Mouse (Mus musculus): Measurements from ENCODE around the gene Pou2f1.

Gene Pou2f1

GRCm38 (mm10) chr1:165961676-165962364 is 40.7 kb downstream of the Pou2f1 start:
- no peak for DNase-seq (ENCODE audit: low read depth)

DNA sequence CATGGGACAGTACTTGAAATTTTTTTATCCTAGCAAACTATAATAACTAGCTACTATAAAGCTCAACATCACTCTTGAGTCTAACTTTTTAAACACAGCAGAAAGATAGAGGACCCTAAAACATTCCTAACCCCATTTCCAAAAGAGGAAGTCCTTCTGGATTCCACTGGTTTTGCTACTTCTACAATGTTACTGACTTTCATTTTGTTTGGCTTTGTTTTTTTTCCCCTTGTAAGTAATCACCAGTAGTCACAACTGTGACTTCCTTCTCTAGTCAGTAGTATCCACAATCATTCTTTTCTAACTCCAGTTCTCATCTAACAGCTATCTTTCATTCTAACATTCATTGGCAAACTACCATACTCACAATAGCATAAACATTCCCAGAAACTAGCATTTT is 44.3 kb downstream of the Pou2f1 start:
- no peak for DNase-seq (ENCODE audit: low read depth)

DNA sequence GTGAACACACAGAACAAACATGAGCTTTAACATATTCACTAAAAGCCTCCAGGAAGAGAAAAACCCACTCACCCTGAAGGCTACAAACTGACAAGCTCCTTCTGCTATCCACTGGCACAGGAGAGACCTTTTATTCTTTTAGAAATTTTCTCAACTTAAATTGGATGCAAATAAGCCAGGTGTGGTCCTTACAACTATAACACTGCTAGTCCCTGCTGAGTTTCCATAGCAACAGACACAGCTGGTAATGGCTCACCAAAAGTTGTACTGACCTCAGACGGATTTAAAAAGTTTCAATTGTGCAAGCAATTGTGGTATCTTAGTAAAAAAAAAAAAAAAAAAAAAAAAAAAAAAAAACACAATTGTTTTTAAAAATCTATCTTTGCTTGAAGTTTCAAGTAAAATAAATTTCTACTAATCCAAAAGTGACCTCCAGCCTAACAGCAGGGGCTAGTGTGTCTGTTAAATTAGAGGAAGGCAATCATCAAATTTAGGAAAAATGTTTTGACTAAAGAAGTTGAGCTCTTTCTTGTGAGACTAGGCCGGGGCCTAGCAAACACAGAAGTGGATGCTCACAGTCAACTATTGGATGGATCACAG is 54.2 kb downstream of the Pou2f1 start:
- DNase-seq (ENCODE audit: low read depth) = no peak

- no peak for DNase-seq (ENCODE audit: low read depth)
Observed at GRCm38 (mm10) chr1:165943270-165943669, 59.2 kb downstream of the Pou2f1 start.

- DNase-seq (ENCODE audit: low read depth) = no peak
Observed at GRCm38 (mm10) chr1:165935466-165935818, 67.0 kb downstream of the Pou2f1 start.

- no peak for DNase-seq (ENCODE audit: low read depth)
Observed at GRCm38 (mm10) chr1:165934648-165935465, 67.6 kb downstream of the Pou2f1 start.

DNA sequence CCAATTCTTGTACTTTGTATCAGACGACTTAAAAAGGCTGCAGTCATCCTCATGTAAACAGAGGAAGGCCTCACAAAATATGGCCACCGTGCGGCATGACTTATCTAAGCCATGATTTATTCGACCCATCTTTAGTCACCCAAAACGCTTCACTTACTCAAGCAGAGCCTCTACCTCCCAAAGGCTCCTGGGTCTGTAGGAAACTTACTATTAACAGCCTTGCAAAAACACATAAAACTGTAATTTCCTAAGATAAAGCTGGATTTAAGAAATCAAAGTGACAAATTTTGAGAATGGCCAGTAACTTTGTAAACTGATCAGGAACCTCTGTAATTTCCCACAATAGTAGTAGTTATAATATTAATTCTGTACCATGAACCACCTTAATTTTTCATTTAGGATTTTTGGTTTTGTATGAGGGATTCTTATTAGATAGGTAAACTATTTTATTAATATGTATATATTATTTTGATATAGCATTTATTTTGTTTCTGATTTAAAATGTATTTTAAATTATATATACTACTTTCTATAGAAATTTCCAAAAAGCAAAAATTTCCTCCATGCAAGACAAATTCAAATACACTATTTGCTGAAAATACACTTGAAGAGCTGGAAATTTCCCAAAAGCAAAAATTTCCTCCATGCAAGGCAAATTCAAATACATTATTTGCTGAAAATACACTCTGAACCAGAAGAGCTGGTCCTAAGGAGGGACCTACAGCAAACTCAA is 68.4 kb downstream of the Pou2f1 start:
- no peak for DNase-seq (ENCODE audit: low read depth)

DNA sequence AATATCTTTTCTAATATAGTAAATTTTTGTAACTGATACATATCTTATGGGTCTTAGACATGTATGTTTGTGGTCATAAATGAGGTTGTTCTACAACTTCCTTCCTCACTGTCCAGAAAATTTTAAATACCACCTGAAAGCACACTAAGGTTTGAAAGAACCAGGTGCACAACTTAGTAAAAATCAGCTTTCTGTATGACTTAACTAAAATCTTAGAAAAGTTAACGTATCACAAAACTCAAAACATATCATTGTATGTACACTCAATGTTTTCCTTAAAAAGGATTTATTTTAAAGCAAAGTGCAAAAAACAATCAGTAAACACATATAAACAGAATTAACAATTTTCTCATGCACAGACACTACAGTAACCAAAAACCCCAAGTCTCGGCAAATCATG is 69.6 kb downstream of the Pou2f1 start:
- DNase-seq (ENCODE audit: low read depth) = no peak

DNA sequence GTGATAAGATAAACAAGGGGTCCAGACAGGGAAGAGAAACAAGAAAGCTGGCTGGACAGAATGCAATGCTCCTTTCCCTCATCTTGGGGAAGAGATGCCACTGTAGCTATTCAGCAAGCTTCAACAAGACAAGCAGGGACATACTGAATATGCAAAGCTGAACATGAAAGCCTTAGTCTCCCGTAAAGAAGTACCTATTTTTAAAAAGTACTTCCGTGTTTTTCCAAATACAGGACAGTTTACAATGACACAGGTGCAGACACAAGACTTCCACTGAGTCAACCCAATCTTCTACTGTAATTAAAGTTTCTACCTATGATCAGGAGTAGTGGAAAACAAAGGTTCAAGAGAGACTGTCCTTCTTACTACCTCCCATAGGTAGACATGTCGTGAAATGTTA is 72.0 kb downstream of the Pou2f1 start:
- no peak for DNase-seq (ENCODE audit: low read depth)

DNA sequence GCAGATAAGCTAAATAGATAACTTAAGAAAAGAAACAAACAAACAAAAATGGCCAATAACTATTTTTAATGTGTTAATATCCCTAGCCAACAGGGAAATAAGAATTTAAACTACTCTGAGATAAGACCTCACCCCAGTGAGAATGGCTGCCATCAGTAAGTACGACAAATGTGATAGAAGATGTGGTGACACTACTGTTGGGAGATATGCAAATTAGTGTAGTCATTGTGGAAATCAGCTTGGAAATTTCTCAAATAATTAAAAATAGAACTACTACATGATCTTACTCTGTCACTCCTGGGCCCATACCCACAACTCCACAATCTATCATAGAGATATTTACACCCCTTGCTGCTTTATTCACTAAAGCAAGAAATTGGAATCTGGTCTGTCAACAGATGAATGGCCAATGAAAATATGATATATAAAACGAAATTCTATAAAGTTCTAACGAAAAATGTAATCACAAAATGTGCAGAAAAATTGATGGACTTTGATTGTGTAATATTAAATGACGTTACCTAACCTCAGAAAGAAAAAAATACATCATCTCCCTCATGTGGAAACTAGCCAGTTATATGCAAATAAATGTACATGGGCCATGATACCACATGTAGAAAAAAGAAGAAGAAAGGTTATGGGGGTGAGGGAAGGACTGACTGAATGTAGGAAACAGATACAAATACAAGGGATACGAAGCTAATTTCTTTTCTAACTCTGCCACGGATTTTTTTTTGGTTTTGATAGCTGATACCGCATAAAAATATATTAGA is 74.8 kb downstream of the Pou2f1 start:
- DNase-seq (ENCODE audit: low read depth) = no peak

DNA sequence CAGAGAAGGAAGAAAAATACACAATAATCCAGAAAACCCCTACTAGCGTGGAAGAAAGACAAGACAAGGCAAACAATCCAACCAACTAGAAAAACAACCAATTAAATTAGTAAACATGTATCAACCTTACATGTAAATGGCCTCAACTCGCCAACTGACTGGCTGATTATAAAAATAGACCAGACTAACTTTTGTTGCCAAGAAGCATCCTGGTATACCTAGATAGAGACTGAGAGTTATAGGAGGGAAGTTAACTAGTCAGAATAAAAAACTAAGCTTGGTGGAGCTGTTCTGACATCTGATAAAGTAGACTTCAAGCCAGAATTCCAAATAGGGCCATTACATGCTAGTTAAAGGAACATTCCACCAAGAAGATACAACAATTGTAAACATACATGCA is 77.3 kb downstream of the Pou2f1 start:
- DNase-seq (ENCODE audit: low read depth) = no peak

DNA sequence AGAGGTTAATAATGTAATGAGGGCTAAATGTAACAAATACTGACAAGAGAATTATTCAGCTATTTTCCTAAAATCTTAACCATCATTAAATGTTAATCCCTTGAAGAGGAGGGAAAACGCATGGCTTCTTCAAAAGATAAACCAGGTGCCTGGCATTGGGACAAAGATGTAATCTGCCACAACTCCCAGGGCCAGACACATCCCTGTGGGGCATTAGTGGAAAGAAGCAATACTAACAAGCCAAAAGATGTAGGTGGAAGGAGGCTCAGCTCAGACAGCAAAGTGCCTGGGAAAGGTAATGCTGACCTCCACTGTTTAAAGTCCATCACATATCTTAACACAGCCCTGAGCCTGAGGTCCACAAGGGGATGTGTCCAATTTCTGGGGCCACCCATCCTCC is 80.0 kb downstream of the Pou2f1 start:
- no peak for DNase-seq (ENCODE audit: low read depth)

GRCm38 (mm10) chr1:165921026-165921425 is 81.5 kb downstream of the Pou2f1 start:
- no peak for DNase-seq (ENCODE audit: low read depth)

GRCm38 (mm10) chr1:165914416-165914801 is 88.1 kb downstream of the Pou2f1 start:
- no peak for DNase-seq (ENCODE audit: low read depth)

DNA sequence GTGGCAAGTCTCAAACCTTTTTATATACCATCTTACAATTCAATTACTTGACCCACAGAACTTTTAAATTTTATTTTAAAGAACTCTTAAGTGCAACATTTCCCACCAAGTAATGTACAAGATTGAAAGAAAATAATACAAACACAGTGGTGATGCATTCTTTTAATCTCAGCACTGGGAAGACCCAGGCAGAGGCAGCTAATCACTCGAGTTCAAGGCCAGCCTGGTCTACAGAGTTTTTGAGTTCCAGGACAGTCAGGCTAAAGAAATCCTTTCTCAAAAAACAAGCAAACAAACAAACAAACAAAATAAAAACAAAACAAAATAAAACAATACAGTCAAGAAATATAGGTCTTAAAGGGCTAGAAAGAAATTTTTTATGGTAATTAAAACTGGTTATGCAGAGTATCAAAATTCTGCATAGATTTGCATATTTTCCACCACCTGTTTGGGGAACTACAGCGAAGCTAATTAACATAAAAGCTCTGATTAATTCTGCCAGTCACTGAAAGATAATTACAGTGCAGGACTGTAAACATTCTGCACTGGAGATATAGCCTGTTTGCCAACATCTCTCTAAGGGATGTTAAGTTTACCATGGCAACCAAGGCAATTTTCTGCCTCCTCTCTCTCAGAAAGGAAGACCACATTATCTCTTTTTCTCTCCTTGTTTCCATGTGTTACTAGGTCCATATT is 88.6 kb downstream of the Pou2f1 start:
- DNase-seq (ENCODE audit: low read depth) = no peak

- DNase-seq (ENCODE audit: low read depth) = no peak
Observed at GRCm38 (mm10) chr1:165909471-165909870, 93.0 kb downstream of the Pou2f1 start.

GRCm38 (mm10) chr1:165908806-165909205 is 93.7 kb downstream of the Pou2f1 start:
- DNase-seq (ENCODE audit: low read depth) = no peak

- DNase-seq (ENCODE audit: low read depth) = no peak
Observed at GRCm38 (mm10) chr1:165908153-165908552, 94.3 kb downstream of the Pou2f1 start.

DNA sequence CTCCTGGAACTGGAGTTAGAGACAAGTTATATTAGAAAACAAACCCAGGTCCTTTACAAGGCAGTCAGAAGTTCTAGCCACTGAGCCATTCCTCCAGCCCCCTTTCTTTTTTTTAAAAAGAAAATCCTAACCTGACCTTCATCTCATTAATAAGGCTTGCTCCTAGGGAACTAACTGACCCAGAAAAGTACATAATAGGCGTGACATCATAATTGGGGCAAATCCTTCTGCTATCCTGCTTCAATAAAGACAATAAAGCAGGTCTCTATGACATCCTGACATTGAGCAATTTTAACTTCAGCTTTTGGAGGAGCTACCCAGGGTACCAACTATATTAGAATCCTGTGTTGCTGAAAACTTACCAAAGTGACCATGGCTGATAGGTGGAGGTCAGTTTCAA is 98.9 kb downstream of the Pou2f1 start:
- DNase-seq (ENCODE audit: low read depth) = no peak

DNA sequence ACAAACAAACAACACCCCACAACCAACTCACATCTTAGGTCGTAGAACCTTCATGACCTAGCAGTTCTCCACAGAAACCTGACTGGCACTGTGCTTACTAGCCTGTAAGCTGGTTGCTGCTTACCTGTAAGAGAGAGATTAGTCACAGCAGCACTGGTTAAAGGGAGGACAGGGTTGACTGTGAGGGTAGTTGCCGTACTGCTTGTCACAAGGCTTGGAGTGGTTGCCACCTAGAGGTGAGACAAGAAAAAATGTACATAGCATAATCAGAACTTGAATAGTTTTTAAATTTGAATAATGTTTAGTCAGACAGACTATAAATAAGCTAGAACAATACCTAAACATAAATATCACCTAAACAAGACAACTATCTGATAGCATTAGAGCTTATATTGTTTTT is 110.8 kb downstream of the Pou2f1 start:
- peak; percentile 60 for DNase-seq (ENCODE audit: low read depth)

All from naive thymus-derived CD4-positive, alpha-beta T cell, adult 2 months (primary cell).